Comparison of ENCODE assay signal across 16 mouse cellular contexts in the genomic region with DNA sequence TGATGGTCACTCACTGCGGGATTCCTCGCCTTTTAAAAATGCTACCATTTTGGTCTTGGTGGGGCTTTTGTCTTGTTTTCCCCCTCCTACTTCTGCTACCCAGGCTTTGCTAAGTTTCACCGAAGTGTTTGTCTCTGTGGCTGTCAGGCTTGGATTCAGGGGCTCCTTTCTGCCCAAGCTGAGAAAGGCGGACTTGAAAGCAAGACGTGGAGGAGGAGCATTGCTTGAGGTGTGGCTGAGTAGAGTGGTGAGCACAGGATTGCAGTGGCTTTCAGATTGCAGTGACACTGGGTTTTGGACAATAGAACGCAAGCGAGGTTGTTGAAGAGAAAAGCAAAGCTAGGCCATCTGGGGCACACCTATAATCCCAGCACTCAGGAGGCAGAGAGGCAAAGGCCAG.
"Had no signal": no experiment of that assay in that cellular context is flagged by ENCODE, and none has a peak within 500 bp of the region (broad histone marks: within the 10 kb centered on the region; RNA-seq: fewer than 3 reads in every experiment).

No protein-coding gene starts in this region.

- H3K27me3 ChIP-seq: lung, embryonic 15.5 days; megakaryocyte, embryonic 14.5 days; midbrain, embryonic 13.5 days; midbrain, embryonic 15.5 days; neural tube, embryonic 12.5 days; stomach, embryonic 15.5 days had no signal

- H3K4me1 ChIP-seq: lung, embryonic 15.5 days; midbrain, embryonic 13.5 days; midbrain, embryonic 15.5 days; neural tube, embryonic 12.5 days had no signal

- H3K9me3 ChIP-seq: lung, embryonic 15.5 days; midbrain, embryonic 13.5 days; midbrain, embryonic 15.5 days; neural tube, embryonic 12.5 days; stomach, embryonic 15.5 days had no signal

- H3K9ac ChIP-seq: liver, postnatal 0 days; lung, embryonic 15.5 days; midbrain, embryonic 13.5 days; midbrain, embryonic 15.5 days; neural tube, embryonic 12.5 days; stomach, embryonic 15.5 days had no signal

- DNase-seq: liver, postnatal 0 days; lung, adult 2 months; lung, postnatal 14 days; lung, postnatal 36 days; right cerebral cortex, postnatal 14 days; thymus, adult 2 months; thymus, postnatal 14 days; thymus, postnatal 36 days had no signal

- H3K27ac ChIP-seq: lung, embryonic 15.5 days; macrophage; midbrain, embryonic 13.5 days; midbrain, embryonic 15.5 days; neural tube, embryonic 12.5 days; stomach, embryonic 15.5 days; stomach, postnatal 0 days had no signal

- H3K4me3 ChIP-seq: lung, embryonic 15.5 days; megakaryocyte, embryonic 14.5 days; midbrain, embryonic 13.5 days; midbrain, embryonic 15.5 days; neural tube, embryonic 12.5 days; stomach, embryonic 15.5 days had no signal

- H3K36me3 ChIP-seq: midbrain, embryonic 15.5 days; neural tube, embryonic 12.5 days; stomach, embryonic 15.5 days had no signal
